In genomic region chr15:79658531-79659375, GRCm38 (mm10) we compare ENCODE assay signal across 7 mouse cellular contexts. TPM values are rescaled to one million over a fixed set of nuclear protein-coding genes. Genes with fewer than 3 reads are reported as not detected.
A peak's percentile ranks its signal among the peaks of the same experiment; 100 is the strongest.
DNase-seq lines count a peak whose midpoint lies in the region; ATAC-seq lines count a peak whose summit lies in the region.

TSS of gene Fam227a (minus strand) at chr15:79658956.
TSS of gene Cby1 (plus strand) at chr15:79659199.

- H3K9ac ChIP-seq in limb, embryonic 11.5 days (ENCODE audit: low read length): peak within 1 kb of the TSS; percentile 80
- peak within 1 kb of the TSS; percentile 86 for H3K9ac ChIP-seq in midbrain, embryonic 14.5 days (replicated peaks; ENCODE audit: low read length)

- peak within 1 kb of the TSS; percentile 94 for H3K27ac ChIP-seq in embryonic facial prominence, embryonic 10.5 days (replicated peaks)
- peak within 1 kb of the TSS; percentile 89 for H3K27ac ChIP-seq in limb, embryonic 11.5 days (replicated peaks; ENCODE audit: low read depth, low read length)
- peak within 1 kb of the TSS; percentile 96 for H3K27ac ChIP-seq in midbrain, embryonic 14.5 days (replicated peaks; ENCODE audit: low read depth, low read length)

- H3K9me3 ChIP-seq in embryonic facial prominence, embryonic 10.5 days: 0 out of 2 replicates have a peak, but pooled peaks cover 6% of the 10 kb centered on the region
- no peaks in the 10 kb centered on the region for H3K9me3 ChIP-seq in limb, embryonic 11.5 days (ENCODE audit: control insufficient read depth, low read length)
- 0 out of 2 replicates have a peak, but pooled peaks cover 3% of the 10 kb centered on the region for H3K9me3 ChIP-seq in midbrain, embryonic 14.5 days (ENCODE audit: control insufficient read depth, low read length)

- ATAC-seq in limb, embryonic 11.5 days (ENCODE audit: insufficient number of reproducible peaks, low FRiP score, low TSS enrichment, low read depth): peak; percentile 83
- ATAC-seq in midbrain, embryonic 14.5 days (ENCODE audit: low FRiP score, low TSS enrichment): peak; percentile 88

- peak within 1 kb of the TSS; percentile 82 for H3K4me3 ChIP-seq in embryonic facial prominence, embryonic 10.5 days
- H3K4me3 ChIP-seq in limb, embryonic 11.5 days (ENCODE audit: low read depth, low read length): peak within 1 kb of the TSS; percentile 82
- H3K4me3 ChIP-seq in midbrain, embryonic 14.5 days (replicated peaks; ENCODE audit: low read depth, low read length): peak within 1 kb of the TSS; percentile 88

- H3K4me1 ChIP-seq in embryonic facial prominence, embryonic 10.5 days: peaks cover 11% of the 10 kb centered on the region
- 0 out of 2 replicates have a peak, but pooled peaks cover 5% of the 10 kb centered on the region for H3K4me1 ChIP-seq in limb, embryonic 11.5 days (ENCODE audit: control insufficient read depth, insufficient read depth, low read length)
- peaks cover 9% of the 10 kb centered on the region; the same call in 1 of the 2 replicates for H3K4me1 ChIP-seq in midbrain, embryonic 14.5 days (ENCODE audit: control insufficient read depth, insufficient read depth, low read length)

- H3K36me3 ChIP-seq in embryonic facial prominence, embryonic 10.5 days (replicated peaks): peaks cover 29% of the 10 kb centered on the region
- H3K36me3 ChIP-seq in limb, embryonic 11.5 days (ENCODE audit: control insufficient read depth, insufficient read depth, low read length): no peaks in the 10 kb centered on the region; the same call in 1 of the 2 replicates
- peaks cover 18% of the 10 kb centered on the region for H3K36me3 ChIP-seq in midbrain, embryonic 14.5 days (ENCODE audit: control insufficient read depth, insufficient read depth, low read length)

- DNase-seq in adrenal gland, postnatal 10 days: peak; percentile 97
- DNase-seq in embryonic facial prominence, embryonic 10.5 days (ENCODE audit: low spot score): peak; percentile 97
- DNase-seq in heart, adult 11 months: peak; percentile 99
- peak; percentile 98 for DNase-seq in kidney, adult 18-20 months
- DNase-seq in limb, embryonic 11.5 days (ENCODE audit: low spot score): peak; percentile 98
- peak; percentile 97 for DNase-seq in midbrain, embryonic 14.5 days
- DNase-seq in spleen, adult 18-20 months: peak; percentile 87 to 92

- no peaks in the 10 kb centered on the region for H3K27me3 ChIP-seq in embryonic facial prominence, embryonic 10.5 days (replicated peaks; ENCODE audit: low read depth, poor library complexity, severe bottlenecking)
- H3K27me3 ChIP-seq in limb, embryonic 11.5 days (ENCODE audit: control insufficient read depth, insufficient read depth, low read length): no peaks in the 10 kb centered on the region
- H3K27me3 ChIP-seq in midbrain, embryonic 14.5 days (ENCODE audit: control insufficient read depth, insufficient read depth, low read length): no peaks in the 10 kb centered on the region

- H3K4me2 ChIP-seq in limb, embryonic 11.5 days (ENCODE audit: low read depth, severe bottlenecking): peak within 1 kb of the TSS; percentile 92
- H3K4me2 ChIP-seq in midbrain, embryonic 14.5 days (ENCODE audit: low read length): peak within 1 kb of the TSS; percentile 68

- WGBS in embryonic facial prominence, embryonic 10.5 days: under 1% methylated on average over 55 of the region's 55 CpGs
- under 1% methylated on average over 55 of the region's 55 CpGs for WGBS in limb, embryonic 11.5 days
- WGBS in midbrain, embryonic 14.5 days: under 1% methylated on average over 55 of the region's 55 CpGs

RNA-seq across cellular contexts. Expression of gene Fam227a, which starts in this region (rescaled TPM):
- 1 to 10 TPM; 2.8 to 3.1 TPM for total RNA-seq in adrenal gland, postnatal 10 days (2021)
- 2.0 and 2.3 TPM in 2 replicates for polyA plus RNA-seq in embryonic facial prominence, embryonic 10.5 days (2016; fragmentation: Nextera tagmentation; extraction: Ambion mirVana)
- 2.0 and 3.1 TPM in 2 replicates for polyA plus RNA-seq in limb, embryonic 11.5 days (2014; fragmentation: Nextera tagmentation; extraction: Ambion mirVana)
- polyA plus RNA-seq in midbrain, embryonic 14.5 days (2014; fragmentation: Nextera tagmentation; extraction: Ambion mirVana): 6.9 TPM in 2 replicates

RNA-seq across cellular contexts. Expression of gene Cby1, which starts in this region (rescaled TPM):
- 10 to 100 TPM; 22.7 to 26.0 TPM for total RNA-seq in adrenal gland, postnatal 10 days (2021)
- polyA plus RNA-seq in embryonic facial prominence, embryonic 10.5 days (2016; fragmentation: Nextera tagmentation; extraction: Ambion mirVana): 60.3 and 69.6 TPM in 2 replicates
- polyA plus RNA-seq in limb, embryonic 11.5 days (2014; fragmentation: Nextera tagmentation; extraction: Ambion mirVana): 60.2 and 64.1 TPM in 2 replicates
- polyA plus RNA-seq in midbrain, embryonic 14.5 days (2014; fragmentation: Nextera tagmentation; extraction: Ambion mirVana): 84.2 and 89.7 TPM in 2 replicates

Comparison
In these comparisons a context has a peak if more than half of its experiments do, and no peak if none do; other contexts are left out.
1. Peak in every context shown above with its lines: DNase-seq, ATAC-seq, H3K4me3 ChIP-seq and H3K27ac ChIP-seq.